Mouse (Mus musculus): ENCODE results near the gene 2310007B03Rik.

DNA sequence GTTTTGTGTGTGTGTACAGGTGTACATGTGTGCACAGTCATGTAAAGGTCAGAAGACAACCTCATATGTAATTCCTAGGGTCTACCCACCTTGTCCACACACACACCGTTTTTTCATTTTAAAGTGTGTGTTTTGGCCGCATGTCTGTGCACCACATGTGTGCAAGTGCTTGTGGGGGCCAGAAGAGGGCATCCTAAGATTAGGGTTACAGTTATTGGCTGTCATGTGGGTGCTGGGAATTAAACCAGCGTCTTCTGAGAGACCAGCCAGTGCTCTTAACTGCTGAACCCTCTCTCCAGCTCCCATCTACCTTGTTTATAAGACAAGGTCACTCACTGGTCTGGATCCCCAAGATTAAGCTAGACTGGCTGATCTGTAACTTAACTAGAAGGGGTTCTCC, 34.2 kb upstream of the 2310007B03Rik start:
- no peak for TF ChIP-seq EP300 (IDR thresholded peaks at IDR 0.05; ENCODE audit: insufficient read depth, low read depth, low read length)
- TF ChIP-seq CTCF (IDR thresholded peaks at IDR 0.05; ENCODE audit: low read depth, low read length), result no peak
- no peak for TF ChIP-seq POLR2A (IDR thresholded peaks at IDR 0.05; ENCODE audit: insufficient read depth, low read length)

Data from ES-Bruce4 (cell line).